Mouse (Mus musculus) lung, postnatal 0 days (tissue): Measurements from ENCODE around the gene Srp14.

Source experiments
- CTCF ChIP-seq: IDR thresholded peaks from 2 replicates; pipeline ENCODE4 v1.5.1; 2016; ENCODE audit warnings: antibody characterized with exemption, mild to moderate bottlenecking
- EP300 ChIP-seq: IDR thresholded peaks from 2 replicates; pipeline ENCODE4 v1.6.1; 2016; ENCODE audit warnings: antibody characterized with exemption, mild to moderate bottlenecking, control low read depth

DNA sequence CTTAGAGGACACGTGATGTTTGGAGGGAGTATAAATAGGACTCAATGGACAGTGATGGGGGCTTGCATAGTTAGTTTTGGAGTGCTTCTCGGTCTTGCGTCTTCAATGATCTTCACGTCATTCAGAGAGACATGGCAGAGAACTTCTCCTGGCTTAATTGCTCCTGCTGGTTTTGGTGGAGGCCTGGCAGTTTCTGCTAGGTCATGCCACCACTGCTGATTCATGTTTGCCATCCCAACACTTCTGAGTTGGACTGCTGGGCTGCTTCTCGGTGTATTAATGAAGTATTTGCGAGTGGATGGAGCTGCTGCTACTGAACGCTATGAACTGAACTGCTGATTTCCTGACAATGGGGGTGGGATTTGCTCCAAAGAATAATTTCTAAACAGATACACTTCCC is 1.4 kb upstream of the Srp14 start:
- TF ChIP-seq CTCF (no peak), EP300 (no peak)
